Mouse (Mus musculus): ENCODE data around the gene Umad1.
A peak's percentile ranks its signal among the peaks of the same experiment; 100 is the strongest.

The Umad1 gene

GRCm38 (mm10) chr6:8416802-8417569, 157.9 kb downstream of the Umad1 start:
- no peak for ATAC-seq (ENCODE audit: low TSS enrichment)

- peak; percentile 73 for ATAC-seq (ENCODE audit: low TSS enrichment)
These were observed 160.5 kb downstream of the Umad1 start for GRCm38 (mm10) chr6:8419485-8420186.

GRCm38 (mm10) chr6:8420187-8420503, 161.1 kb downstream of the Umad1 start:
- no peak; the same call in 1 of the 2 replicates for ATAC-seq (ENCODE audit: low TSS enrichment)

- no peak for ATAC-seq (ENCODE audit: low TSS enrichment)
These were observed 162.3 kb downstream of the Umad1 start for GRCm38 (mm10) chr6:8421421-8421820.

- ATAC-seq (ENCODE audit: low TSS enrichment), result peak; percentile 68
These were observed 163.0 kb downstream of the Umad1 start for GRCm38 (mm10) chr6:8421959-8422581.

- no peak for ATAC-seq (ENCODE audit: low TSS enrichment)
These were observed 164.1 kb downstream of the Umad1 start for GRCm38 (mm10) chr6:8423142-8423541.

- ATAC-seq (ENCODE audit: low TSS enrichment), result no peak
These were observed 168.6 kb downstream of the Umad1 start for GRCm38 (mm10) chr6:8427692-8428091.

- peak; percentile 71 for ATAC-seq (ENCODE audit: low TSS enrichment)
These were observed 171.6 kb downstream of the Umad1 start for GRCm38 (mm10) chr6:8430610-8431234.

- no peak for ATAC-seq (ENCODE audit: low TSS enrichment)
These were observed 174.1 kb downstream of the Umad1 start for GRCm38 (mm10) chr6:8433179-8433578.

- ATAC-seq (ENCODE audit: low TSS enrichment), result no peak
These were observed 178.8 kb downstream of the Umad1 start for GRCm38 (mm10) chr6:8437937-8438336.

GRCm38 (mm10) chr6:8441814-8442213, 182.7 kb downstream of the Umad1 start:
- ATAC-seq (ENCODE audit: low TSS enrichment), result no peak

- ATAC-seq (ENCODE audit: low TSS enrichment), result peak; percentile 86
These were observed 187.7 kb downstream of the Umad1 start for GRCm38 (mm10) chr6:8446786-8447185.

GRCm38 (mm10) chr6:8455599-8455998, 196.5 kb downstream of the Umad1 start:
- no peak for ATAC-seq (ENCODE audit: low TSS enrichment)

GRCm38 (mm10) chr6:8458596-8458995, 199.5 kb downstream of the Umad1 start:
- ATAC-seq (ENCODE audit: low TSS enrichment), result no peak

- no peak for ATAC-seq (ENCODE audit: low TSS enrichment)
These were observed 203.4 kb downstream of the Umad1 start for GRCm38 (mm10) chr6:8462447-8462846.

GRCm38 (mm10) chr6:8465388-8465787, 206.3 kb downstream of the Umad1 start:
- no peak for ATAC-seq (ENCODE audit: low TSS enrichment)

GRCm38 (mm10) chr6:8465985-8466384, 206.9 kb downstream of the Umad1 start:
- ATAC-seq (ENCODE audit: low TSS enrichment), result no peak

GRCm38 (mm10) chr6:8467667-8468337, 208.7 kb downstream of the Umad1 start:
- ATAC-seq (ENCODE audit: low TSS enrichment), result no peak

- ATAC-seq (ENCODE audit: low TSS enrichment), result no peak
These were observed 210.8 kb downstream of the Umad1 start for GRCm38 (mm10) chr6:8469918-8470317.

- no peak for ATAC-seq (ENCODE audit: low TSS enrichment)
These were observed 213.0 kb downstream of the Umad1 start for GRCm38 (mm10) chr6:8472125-8472524.

- no peak for ATAC-seq (ENCODE audit: low TSS enrichment)
These were observed 213.8 kb downstream of the Umad1 start for GRCm38 (mm10) chr6:8472915-8473314.

- ATAC-seq (ENCODE audit: low TSS enrichment), result peak; percentile 89
These were observed 214.4 kb downstream of the Umad1 start for GRCm38 (mm10) chr6:8473498-8473897.
